Mouse (Mus musculus) limb, embryonic 14.5 days (tissue): ENCODE results near the gene Zfp709. TPM values are rescaled to one million over a fixed set of nuclear protein-coding genes. Genes with fewer than 3 reads are reported as not detected.

Source experiments
- ATAC-seq: fragments of 200-750 bp; cut with Nextera tagmentation; 2 replicates; pipeline ENCODE4 v1.8.0; 2017; ENCODE audit warnings: low read depth, moderate number of reproducible peaks, moderate TSS enrichment; ENCODE audit not compliant: low FRiP score
- DNase-seq: peaks from one replicate; pipeline ENCODE4 v3.0.0-alpha.2; 2015; ENCODE audit warnings: low spot score
- H3K27ac ChIP-seq: fragments of 300-500 bp; sonication (generic); replicated peaks from 2 replicates; pipeline ENCODE4 v1.5.1; 2014; ENCODE audit warnings: low read depth, mild to moderate bottlenecking, low read length, moderate library complexity, mixed read lengths
- H3K27me3 ChIP-seq: fragments of 300-500 bp; sonication (generic); 2 replicates; pipeline ENCODE4 v1.6.1; 2014; ENCODE audit warnings: low read length, mixed read lengths; ENCODE audit not compliant: control insufficient read depth, insufficient read depth
- H3K36me3 ChIP-seq: fragments of 300-500 bp; sonication (generic); 2 replicates; pipeline ENCODE4 v1.6.1; 2014; ENCODE audit warnings: mild to moderate bottlenecking, low read length, moderate library complexity, mixed read lengths; ENCODE audit not compliant: control insufficient read depth, insufficient read depth
- H3K4me1 ChIP-seq: fragments of 300-500 bp; sonication (generic); 2 replicates; pipeline ENCODE4 v1.6.1; 2014; ENCODE audit warnings: antibody characterized with exemption, low read length, mixed read lengths; ENCODE audit not compliant: control insufficient read depth, insufficient read depth
- H3K4me2 ChIP-seq: fragments of 300-500 bp; sonication (generic); replicated peaks from 2 replicates; pipeline ENCODE4 v1.6.1; 2014; ENCODE audit warnings: low read depth, mild to moderate bottlenecking, low read length, moderate library complexity; ENCODE audit not compliant: severe bottlenecking
- H3K4me3 ChIP-seq: fragments of 300-500 bp; sonication (generic); replicated peaks from 2 replicates; pipeline ENCODE4 v1.5.1; 2014; ENCODE audit warnings: low read length
- H3K9ac ChIP-seq: fragments of 300-500 bp; sonication (generic); 2 replicates; pipeline ENCODE4 v1.6.1; 2014; ENCODE audit warnings: mild to moderate bottlenecking, low read depth, low read length, moderate library complexity; ENCODE audit not compliant: severe bottlenecking
- H3K9me3 ChIP-seq: fragments of 300-500 bp; sonication (generic); 2 replicates; pipeline ENCODE4 v1.6.1; 2016; ENCODE audit warnings: low read length; ENCODE audit not compliant: control insufficient read depth
- POLR2A ChIP-seq: fragments of 200-500 bp; IDR thresholded peaks from 2 replicates; pipeline ENCODE4 v1.8.0; 2012; ENCODE audit warnings: inconsistent platforms, mild to moderate bottlenecking, moderate library complexity, borderline replicate concordance; ENCODE audit not compliant: insufficient read depth, insufficient read length; ENCODE audit errors: extremely low read depth
- WGBS: fragments of 180-500 bp; shearing (Covaris S2); extraction: QIAGEN DNeasy Blood & Tissue Kit; methylation state at CpG from one replicate; pipeline ENCODE4 v1.1.7; 2014; 5-methylcytosine and 5-hydroxymethylcytosine counted together
- polyA plus RNA-seq, 2 experiments: library from polyadenylated mRNA; depleted of rRNA in 1 of 2; stranded (reverse) in 1 of 2; unstranded in 1 of 2; fragments of >200 nt; fragmentation: Nextera tagmentation in 1 of 2; extraction: Ambion mirVana in 1 of 2; gene quantifications; 2 replicates each; pipeline versions ENCODE4 v1.2.1 to v1.2.3; 2012 to 2014

Gene Zfp709
- polyA plus RNA-seq, 2 experiments = 2.3 to 9.0 TPM

GRCm38 (mm10) chr8:71906809-71907208 is 25.0 kb downstream of the Zfp709 start:
- H3K27me3 ChIP-seq = no peaks in the 10 kb centered on the region
- no peaks in the 10 kb centered on the region for H3K36me3 ChIP-seq
- no peak for DNase-seq
- no peak overlapping the region for H3K27ac ChIP-seq
- H3K9me3 ChIP-seq = peaks cover 6% of the 10 kb centered on the region; the same call in 1 of the 2 replicates
- no peak for ATAC-seq
- H3K9ac ChIP-seq = no peak overlapping the region
- 89% methylated on average over 1 of the region's 1 CpGs for WGBS
- no peak for TF ChIP-seq POLR2A
- H3K4me1 ChIP-seq = no peaks in the 10 kb centered on the region
- H3K4me2 ChIP-seq = no peak overlapping the region
- no peak overlapping the region for H3K4me3 ChIP-seq

DNA sequence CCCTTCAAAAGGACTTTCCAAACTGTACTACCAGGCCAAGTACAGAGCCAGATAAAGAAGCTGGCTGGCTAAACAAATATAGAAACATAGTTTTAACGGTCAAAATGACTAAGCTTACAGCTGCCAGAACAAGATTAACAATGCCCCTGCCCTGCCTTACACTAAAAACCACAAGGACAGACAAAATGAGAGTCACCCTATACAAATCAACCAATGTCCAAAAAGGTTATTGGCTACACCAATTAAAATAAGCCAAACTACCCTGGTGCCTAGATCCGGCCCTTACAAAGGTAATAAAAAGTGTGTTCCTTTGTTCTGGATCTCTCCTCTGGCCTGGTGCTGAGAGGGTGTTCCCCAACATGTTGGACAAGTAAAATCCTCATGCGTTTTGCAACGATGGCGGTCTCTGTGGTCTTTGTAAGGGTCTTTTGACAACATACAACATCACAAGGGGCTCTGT is 26.0 kb downstream of the Zfp709 start:
- peaks cover 6% of the 10 kb centered on the region; the same call in 1 of the 2 replicates for H3K9me3 ChIP-seq
- H3K4me3 ChIP-seq = peak overlapping the region; percentile 75
- no peak for TF ChIP-seq POLR2A
- peak overlapping the region; percentile 98 for H3K27ac ChIP-seq
- DNase-seq (no peak), ATAC-seq (no peak)
- H3K36me3 ChIP-seq = no peaks in the 10 kb centered on the region
- no peaks in the 10 kb centered on the region for H3K4me1 ChIP-seq
- H3K4me2 ChIP-seq = peak overlapping the region; percentile 59
- no peak overlapping the region for H3K9ac ChIP-seq
- WGBS = 86% methylated on average over 5 of the region's 5 CpGs
- no peaks in the 10 kb centered on the region for H3K27me3 ChIP-seq

GRCm38 (mm10) chr8:71908309-71909261 is 26.8 kb downstream of the Zfp709 start, which contains the start of the genes Zfp882 and Zfp617:
Gene Zfp882, plus strand, starts transcription at chr8:71908608.
Gene Zfp617, plus strand, starts transcription at chr8:71908635.
- TF ChIP-seq POLR2A = peak; percentile 89
- ATAC-seq = peak; percentile 92
- WGBS = 5% methylated on average over 46 of the region's 47 CpGs

GRCm38 (mm10) chr8:71912286-71912685 is 30.5 kb downstream of the Zfp709 start:
- no peaks in the 10 kb centered on the region for H3K4me1 ChIP-seq
- TF ChIP-seq POLR2A = no peak
- no peak for ATAC-seq
- H3K4me2 ChIP-seq = no peak overlapping the region
- H3K27ac ChIP-seq = no peak overlapping the region
- H3K9me3 ChIP-seq = peaks cover 11% of the 10 kb centered on the region; the same call in 1 of the 2 replicates
- H3K36me3 ChIP-seq = peaks cover 23% of the 10 kb centered on the region
- no peak overlapping the region for H3K4me3 ChIP-seq
- H3K27me3 ChIP-seq = no peaks in the 10 kb centered on the region
- 86% methylated on average over 2 of the region's 2 CpGs for WGBS
- no peak for DNase-seq
- no peak overlapping the region for H3K9ac ChIP-seq

More at GRCm38 (mm10) chr8:71908309-71909261, 26.8 kb downstream of the Zfp709 start, which contains the start of the genes Zfp882 and Zfp617:
- peak; percentile 92 for DNase-seq
- H3K9ac ChIP-seq = peak within 1 kb of the TSS; percentile 94
- H3K27ac ChIP-seq = peak within 1 kb of the TSS; percentile 98
- no peaks in the 10 kb centered on the region for H3K4me1 ChIP-seq
- H3K36me3 ChIP-seq = peaks cover 2% of the 10 kb centered on the region; the same call in 1 of the 2 replicates
- peak within 1 kb of the TSS; percentile 75 for H3K4me3 ChIP-seq
- peak within 1 kb of the TSS; percentile 59 for H3K4me2 ChIP-seq
- H3K9me3 ChIP-seq = peaks cover 6% of the 10 kb centered on the region; the same call in 1 of the 2 replicates
- no peaks in the 10 kb centered on the region for H3K27me3 ChIP-seq
